Mouse (Mus musculus) neural tube, embryonic 15.5 days (tissue): Measurements from ENCODE around the gene Fign. TPM values are rescaled to one million over a fixed set of nuclear protein-coding genes. Genes with fewer than 3 reads are reported as not detected.

Experiments
- ATAC-seq: fragments of 200-750 bp; cut with Nextera tagmentation; 2 replicates; pipeline ENCODE4 v1.8.0; 2017; ENCODE audit warnings: mild to moderate bottlenecking, moderate TSS enrichment, moderate library complexity; ENCODE audit not compliant: low FRiP score
- H3K27ac ChIP-seq: fragments of 300-500 bp; sonication (generic); replicated peaks from 2 replicates; pipeline ENCODE4 v1.5.1; 2015; ENCODE audit warnings: mild to moderate bottlenecking, inconsistent platforms
- H3K27me3 ChIP-seq: fragments of 300-500 bp; sonication (generic); replicated peaks from 2 replicates; pipeline ENCODE4 v1.6.1; 2015; ENCODE audit warnings: inconsistent platforms
- H3K36me3 ChIP-seq: fragments of 300-500 bp; sonication (generic); 2 replicates; pipeline ENCODE4 v1.6.1; 2015; ENCODE audit warnings: inconsistent platforms
- H3K4me1 ChIP-seq: fragments of 300-500 bp; sonication (generic); 2 replicates; pipeline ENCODE4 v1.6.1; 2015; ENCODE audit warnings: inconsistent platforms
- H3K4me2 ChIP-seq: fragments of 300-500 bp; sonication (generic); 2 replicates; pipeline ENCODE4 v1.6.1; 2015; ENCODE audit warnings: inconsistent platforms, mild to moderate bottlenecking, moderate library complexity
- H3K4me3 ChIP-seq: fragments of 300-500 bp; sonication (generic); replicated peaks from 2 replicates; pipeline ENCODE4 v1.5.1; 2015; ENCODE audit warnings: mild to moderate bottlenecking, inconsistent platforms
- H3K9ac ChIP-seq: fragments of 300-500 bp; sonication (generic); replicated peaks from 2 replicates; pipeline ENCODE4 v1.6.1; 2015; ENCODE audit warnings: mild to moderate bottlenecking, inconsistent platforms
- H3K9me3 ChIP-seq: fragments of 300-500 bp; sonication (generic); replicated peaks from 2 replicates; pipeline ENCODE4 v1.6.1; 2016; ENCODE audit warnings: inconsistent platforms
- WGBS: fragments of 180-500 bp; shearing (Covaris S2); methylation state at CpG from one replicate; pipeline ENCODE4 v1.1.7; 2015; ENCODE audit warnings: mixed read lengths; 5-methylcytosine and 5-hydroxymethylcytosine counted together
- polyA plus RNA-seq: library from polyadenylated mRNA; unstranded; fragments of >200 nt; fragmentation: Nextera tagmentation; extraction: Ambion mirVana; gene quantifications from 2 replicates; pipeline ENCODE4 v1.2.1, GENCODE M21; 2015

The Fign gene
- polyA plus RNA-seq, 1 experiment from 2014 or later, result 11.0 TPM

DNA sequence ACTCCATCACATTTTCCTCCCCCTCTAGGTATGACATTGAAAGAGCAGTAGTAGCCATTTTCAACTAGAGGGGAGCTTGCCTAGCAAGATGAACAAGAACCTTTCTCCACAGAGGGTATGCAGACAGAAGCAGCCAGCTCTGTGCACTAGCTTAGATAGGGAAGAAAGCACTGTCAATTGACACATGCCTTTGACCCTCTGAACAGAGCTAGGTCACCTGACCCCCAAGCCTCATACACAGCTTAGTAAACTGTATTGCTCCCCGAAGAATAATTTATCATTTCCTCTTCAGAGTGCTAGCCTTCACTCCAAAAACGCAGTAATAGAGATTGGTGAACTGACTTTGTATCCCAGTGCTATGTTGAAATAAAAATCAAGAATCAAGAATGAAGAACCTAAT, 49.7 kb downstream of the Fign start:
- no peak for ATAC-seq
- no peaks in the 10 kb centered on the region for H3K36me3 ChIP-seq
- H3K9me3 ChIP-seq, result no peaks in the 10 kb centered on the region
- H3K4me2 ChIP-seq, result no peak overlapping the region
- 0 out of 2 replicates have a peak, but pooled peaks cover 2% of the 10 kb centered on the region for H3K4me1 ChIP-seq
- WGBS, result 68% methylated on average over 2 of the region's 2 CpGs
- no peaks in the 10 kb centered on the region for H3K27me3 ChIP-seq
- no peak overlapping the region for H3K9ac ChIP-seq
- no peak overlapping the region for H3K4me3 ChIP-seq
- H3K27ac ChIP-seq, result no peak overlapping the region

DNA sequence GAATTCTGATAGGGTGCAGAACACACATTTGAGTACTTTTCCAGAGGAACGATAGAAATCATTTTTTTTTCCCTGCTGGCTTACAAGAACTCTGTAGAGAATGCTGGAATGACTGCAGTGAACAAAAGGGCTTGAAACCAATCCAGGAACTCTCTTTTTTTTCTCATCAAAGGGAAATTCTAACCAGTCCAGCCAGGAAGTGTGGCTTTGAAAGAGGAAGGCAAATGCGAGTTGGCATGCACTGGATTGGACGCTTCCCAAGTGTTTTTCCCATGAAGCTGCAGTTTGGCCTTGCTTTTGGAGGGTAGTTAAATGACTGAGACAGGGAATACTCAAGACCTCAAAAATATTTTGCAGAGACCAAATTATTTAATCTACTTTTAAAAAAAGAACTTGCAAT, 54.7 kb downstream of the Fign start:
- 0 out of 2 replicates have a peak, but pooled peaks cover 2% of the 10 kb centered on the region for H3K4me1 ChIP-seq
- no peak overlapping the region for H3K27ac ChIP-seq
- H3K36me3 ChIP-seq, result no peaks in the 10 kb centered on the region
- H3K4me2 ChIP-seq, result no peak overlapping the region
- WGBS, result 45% methylated on average over 3 of the region's 3 CpGs
- H3K9me3 ChIP-seq, result no peaks in the 10 kb centered on the region
- no peak overlapping the region for H3K9ac ChIP-seq
- ATAC-seq, result no peak; the same call in 1 of the 2 replicates
- no peaks in the 10 kb centered on the region for H3K27me3 ChIP-seq
- no peak overlapping the region for H3K4me3 ChIP-seq

DNA sequence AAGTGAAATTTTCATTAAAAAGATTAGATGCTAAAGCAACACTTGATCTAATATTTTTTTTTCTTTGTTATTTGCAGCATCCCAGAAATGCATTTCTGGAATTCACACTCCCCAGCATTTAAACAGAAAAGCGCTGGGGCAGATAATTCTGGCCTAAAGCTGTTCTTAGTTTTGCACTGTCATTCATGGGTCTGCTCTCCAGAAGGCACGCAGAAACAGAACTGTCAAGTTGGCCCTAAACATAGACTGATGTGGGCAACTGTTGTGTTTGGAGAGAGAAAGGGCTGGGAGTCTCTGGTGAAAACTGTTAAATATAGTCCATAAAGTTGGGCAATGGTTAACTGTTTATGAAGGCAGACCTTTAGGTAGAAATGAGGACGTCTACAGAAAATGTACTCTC, 62.4 kb downstream of the Fign start:
- Histone ChIP-seq H3K27me3 (no peaks in the 10 kb centered on the region), H3K36me3 (no peaks in the 10 kb centered on the region), H3K9ac (no peak overlapping the region), H3K27ac (no peak overlapping the region), H3K4me3 (no peak overlapping the region), H3K4me2 (no peak overlapping the region), H3K4me1 (0 out of 2 replicates have a peak, but pooled peaks cover 4% of the 10 kb centered on the region), H3K9me3 (no peaks in the 10 kb centered on the region)
- no peak for ATAC-seq
- 71% methylated on average over 3 of the region's 3 CpGs for whole genome bisulfite sequencing

DNA sequence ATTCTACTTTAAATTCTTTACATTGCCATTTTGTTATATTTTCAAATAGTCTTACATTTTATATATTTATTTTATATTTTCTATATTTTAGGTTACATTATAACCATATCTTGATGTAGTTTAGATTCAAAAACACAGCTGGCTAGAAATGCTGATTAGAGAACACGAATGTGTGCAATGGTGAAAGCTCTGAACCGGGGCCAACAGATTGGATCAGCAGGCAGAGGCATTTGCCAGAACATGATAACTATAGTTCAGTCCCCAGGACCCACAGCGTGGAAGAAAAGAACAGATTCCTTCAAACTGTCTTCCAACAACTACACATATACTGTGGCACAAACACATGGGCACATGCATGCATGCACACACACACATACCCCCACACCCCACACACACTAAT, 64.0 kb downstream of the Fign start:
- H3K36me3 ChIP-seq, result no peaks in the 10 kb centered on the region
- no peak overlapping the region for H3K4me3 ChIP-seq
- H3K9ac ChIP-seq, result no peak overlapping the region
- 0 out of 2 replicates have a peak, but pooled peaks cover 4% of the 10 kb centered on the region for H3K4me1 ChIP-seq
- no peaks in the 10 kb centered on the region for H3K27me3 ChIP-seq
- H3K27ac ChIP-seq, result no peak overlapping the region
- 74% methylated on average over 3 of the region's 3 CpGs for WGBS
- no peak for ATAC-seq
- no peak overlapping the region for H3K4me2 ChIP-seq
- H3K9me3 ChIP-seq, result no peaks in the 10 kb centered on the region

DNA sequence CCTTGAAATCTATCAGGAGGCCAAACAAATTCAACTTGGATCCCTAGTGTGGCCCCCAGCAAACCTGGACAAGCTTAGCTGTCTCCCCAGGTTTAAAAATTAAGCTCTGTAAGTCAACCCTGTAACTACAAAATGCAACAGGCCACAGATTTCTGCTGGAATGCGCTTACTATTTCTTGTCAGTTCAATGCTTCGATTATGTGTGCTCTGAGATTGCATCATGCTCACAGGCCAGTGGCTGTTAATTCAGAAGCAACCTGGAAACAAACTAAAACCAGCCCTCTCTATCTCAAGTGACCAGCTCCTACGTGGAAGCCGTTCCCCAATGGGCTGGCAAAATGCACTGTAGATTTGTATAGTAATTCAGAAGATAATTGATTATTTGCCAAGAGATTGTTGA, 71.9 kb downstream of the Fign start:
- no peak overlapping the region for H3K4me3 ChIP-seq
- H3K27me3 ChIP-seq, result no peaks in the 10 kb centered on the region
- 82% methylated on average over 4 of the region's 4 CpGs for WGBS
- H3K9me3 ChIP-seq, result no peaks in the 10 kb centered on the region
- no peaks in the 10 kb centered on the region for H3K36me3 ChIP-seq
- H3K4me2 ChIP-seq, result no peak overlapping the region
- no peak overlapping the region for H3K27ac ChIP-seq
- no peak for ATAC-seq
- no peaks in the 10 kb centered on the region for H3K4me1 ChIP-seq
- H3K9ac ChIP-seq, result no peak overlapping the region

DNA sequence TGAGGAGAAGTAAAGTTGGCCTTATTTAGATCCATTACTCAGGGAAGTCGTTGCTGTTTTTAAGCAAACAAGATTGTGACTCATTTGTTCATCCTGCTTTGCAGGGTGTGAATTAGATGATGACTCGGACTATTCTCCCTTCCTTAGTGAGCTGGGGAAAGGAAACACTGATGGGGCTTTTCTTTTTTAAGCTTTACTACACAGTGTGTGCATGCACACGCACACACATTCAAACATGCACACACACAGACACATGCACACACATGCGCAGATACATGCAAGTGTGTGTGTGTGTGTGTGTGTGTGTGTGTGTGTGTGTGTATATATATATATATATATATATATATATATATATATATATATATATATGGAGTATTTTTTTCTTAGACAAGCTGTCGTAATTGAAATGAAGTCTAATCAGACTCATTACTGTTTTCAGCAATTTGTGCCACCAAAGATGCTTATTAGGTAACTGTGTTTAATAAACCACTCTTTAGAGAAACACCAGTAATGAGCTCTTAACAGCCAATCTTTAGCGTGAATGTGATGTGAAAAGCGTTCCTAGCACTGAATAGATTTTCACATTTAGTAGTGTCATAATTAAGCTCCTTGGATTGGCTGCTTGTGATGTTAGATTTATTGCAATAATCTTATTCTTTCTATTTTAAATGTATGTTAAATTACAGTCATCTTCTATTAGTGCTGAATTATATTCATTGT, 103.4 kb downstream of the Fign start:
- H3K36me3 ChIP-seq, result no peaks in the 10 kb centered on the region
- no peak overlapping the region for H3K4me2 ChIP-seq
- H3K4me3 ChIP-seq, result no peak overlapping the region
- no peaks in the 10 kb centered on the region for H3K9me3 ChIP-seq
- no peaks in the 10 kb centered on the region for H3K27me3 ChIP-seq
- WGBS, result 65% methylated on average over 7 of the region's 7 CpGs
- no peak overlapping the region for H3K9ac ChIP-seq
- no peak for ATAC-seq
- H3K4me1 ChIP-seq, result no peaks in the 10 kb centered on the region
- H3K27ac ChIP-seq, result no peak overlapping the region

DNA sequence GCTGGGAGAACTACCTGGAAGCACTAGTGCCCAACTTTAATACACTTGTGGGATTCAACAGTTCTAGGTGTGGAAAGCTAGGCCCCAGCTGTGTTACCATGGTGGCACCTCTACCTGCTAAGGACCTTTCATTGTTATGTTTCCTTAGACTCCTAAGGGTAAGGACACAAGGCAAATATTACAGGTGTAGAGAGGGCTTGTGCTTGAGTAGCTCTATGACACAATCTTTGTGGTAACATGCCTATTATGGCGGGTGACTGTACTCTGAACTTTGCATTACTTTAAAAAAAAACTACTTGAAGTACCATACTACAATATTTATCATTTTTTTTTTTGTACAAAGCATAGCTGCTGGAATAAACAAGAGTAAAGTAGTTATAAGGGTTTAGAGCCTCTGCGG, 112.4 kb downstream of the Fign start:
- H3K4me2 ChIP-seq, result no peak overlapping the region
- no peaks in the 10 kb centered on the region for H3K27me3 ChIP-seq
- no peaks in the 10 kb centered on the region for H3K36me3 ChIP-seq
- no peak overlapping the region for H3K9ac ChIP-seq
- H3K4me3 ChIP-seq, result no peak overlapping the region
- peaks cover 10% of the 10 kb centered on the region for H3K4me1 ChIP-seq
- WGBS, result 95% methylated on average over 2 of the region's 2 CpGs
- no peaks in the 10 kb centered on the region for H3K9me3 ChIP-seq
- H3K27ac ChIP-seq, result no peak overlapping the region
- ATAC-seq, result no peak

DNA sequence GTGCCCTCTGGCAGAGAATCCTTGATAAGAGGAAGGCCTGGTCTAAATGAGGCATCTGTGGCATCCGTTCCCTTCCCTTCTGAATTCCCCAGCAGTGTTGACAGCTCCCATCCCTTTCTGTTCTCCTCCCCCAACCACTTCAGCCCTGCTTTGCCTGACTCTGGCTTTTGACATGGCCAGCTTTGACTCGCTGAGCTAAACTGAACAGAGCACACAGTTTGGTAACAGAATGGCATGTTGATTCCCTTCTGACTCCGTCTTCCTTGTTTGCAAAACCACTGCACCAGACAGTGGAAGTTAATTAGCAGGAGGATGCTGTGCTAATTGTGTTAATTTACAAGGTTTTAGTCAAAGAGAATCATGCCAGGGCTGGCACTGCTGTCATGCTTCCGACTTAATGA, 115.5 kb downstream of the Fign start:
- Histone ChIP-seq H3K27me3 (no peaks in the 10 kb centered on the region), H3K27ac (no peak overlapping the region), H3K9me3 (no peaks in the 10 kb centered on the region), H3K4me3 (no peak overlapping the region), H3K36me3 (peaks cover 10% of the 10 kb centered on the region), H3K4me1 (peaks cover 10% of the 10 kb centered on the region), H3K4me2 (no peak overlapping the region; the same call in 1 of the 2 replicates), H3K9ac (no peak overlapping the region)
- ATAC-seq, result no peak; the same call in 1 of the 2 replicates
- WGBS, result 24% methylated on average over 4 of the region's 4 CpGs

DNA sequence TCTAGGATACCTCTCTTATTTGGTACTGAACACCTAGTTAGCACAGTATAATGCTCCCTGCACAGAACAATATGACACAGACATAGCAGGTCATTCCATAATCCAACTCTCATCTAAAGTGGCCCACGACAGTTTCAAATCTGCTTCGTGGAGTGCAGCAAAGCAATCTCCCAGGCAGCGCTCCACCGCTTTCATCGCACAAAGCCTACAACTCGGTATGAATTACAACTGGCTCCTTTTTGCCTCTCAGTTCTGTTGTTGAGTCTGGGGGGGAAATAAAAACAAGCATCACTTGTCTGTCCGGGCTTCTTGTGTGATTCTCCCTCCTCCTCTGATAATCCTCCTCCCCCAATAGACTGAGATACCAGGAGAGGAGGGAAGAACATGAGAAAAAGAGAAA, 116.4 kb downstream of the Fign start:
- H3K9ac ChIP-seq, result no peak overlapping the region
- 40% methylated on average over 7 of the region's 7 CpGs for WGBS
- no peak overlapping the region for H3K4me3 ChIP-seq
- H3K27ac ChIP-seq, result no peak overlapping the region
- no peak for ATAC-seq
- no peaks in the 10 kb centered on the region for H3K9me3 ChIP-seq
- peaks cover 10% of the 10 kb centered on the region for H3K36me3 ChIP-seq
- H3K4me2 ChIP-seq, result no peak overlapping the region
- no peaks in the 10 kb centered on the region for H3K27me3 ChIP-seq
- peaks cover 13% of the 10 kb centered on the region for H3K4me1 ChIP-seq

DNA sequence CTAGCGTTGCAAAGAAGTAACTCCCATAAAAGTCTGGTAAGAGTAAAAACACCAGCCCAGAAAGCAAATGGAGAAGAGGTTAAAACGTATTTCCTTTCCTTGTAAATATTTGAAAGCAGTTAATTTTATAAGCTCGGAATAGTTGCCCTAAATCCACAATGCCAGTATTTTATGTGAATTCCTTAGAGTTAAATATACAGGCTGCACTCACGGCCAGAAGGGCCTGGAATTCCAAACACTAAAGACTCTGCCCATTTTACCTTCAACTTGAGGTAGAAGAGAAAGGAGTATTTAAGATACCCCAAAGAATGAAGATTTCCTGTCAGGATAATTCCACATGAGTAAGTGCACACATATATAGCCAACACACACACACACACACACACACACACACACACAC, 128.2 kb downstream of the Fign start:
- ATAC-seq, result no peak
- Histone ChIP-seq H3K4me3 (no peak overlapping the region), H3K4me2 (no peak overlapping the region), H3K27ac (no peak overlapping the region), H3K27me3 (no peaks in the 10 kb centered on the region), H3K9me3 (no peaks in the 10 kb centered on the region), H3K4me1 (peaks cover 5% of the 10 kb centered on the region), H3K9ac (no peak overlapping the region), H3K36me3 (no peaks in the 10 kb centered on the region)
- 51% methylated on average over 4 of the region's 4 CpGs for WGBS

DNA sequence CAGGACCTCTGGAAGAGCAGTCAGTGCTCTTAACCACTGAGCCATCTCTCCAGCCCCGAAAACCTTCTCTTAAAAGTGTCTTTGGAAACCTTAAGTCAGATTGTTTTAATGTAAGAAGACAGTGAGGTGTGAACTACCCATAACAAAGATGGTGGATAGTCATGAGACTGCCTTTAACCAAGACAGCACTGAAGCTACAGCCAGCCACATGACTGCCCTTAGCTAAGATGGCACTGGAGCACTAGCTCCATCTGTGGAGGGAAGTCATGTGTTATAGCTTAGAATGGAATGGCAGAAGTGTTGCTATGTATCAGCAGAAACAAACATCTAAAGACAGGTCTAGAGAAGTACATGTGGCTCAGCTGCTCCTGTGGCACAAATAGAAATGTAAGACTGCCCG, 166.8 kb downstream of the Fign start:
- no peak for ATAC-seq
- Histone ChIP-seq H3K4me3 (no peak overlapping the region), H3K4me1 (no peaks in the 10 kb centered on the region), H3K36me3 (no peaks in the 10 kb centered on the region), H3K27me3 (no peaks in the 10 kb centered on the region), H3K27ac (no peak overlapping the region), H3K4me2 (no peak overlapping the region), H3K9ac (no peak overlapping the region), H3K9me3 (no peaks in the 10 kb centered on the region)
- 99% methylated on average over 2 of the region's 2 CpGs for WGBS

DNA sequence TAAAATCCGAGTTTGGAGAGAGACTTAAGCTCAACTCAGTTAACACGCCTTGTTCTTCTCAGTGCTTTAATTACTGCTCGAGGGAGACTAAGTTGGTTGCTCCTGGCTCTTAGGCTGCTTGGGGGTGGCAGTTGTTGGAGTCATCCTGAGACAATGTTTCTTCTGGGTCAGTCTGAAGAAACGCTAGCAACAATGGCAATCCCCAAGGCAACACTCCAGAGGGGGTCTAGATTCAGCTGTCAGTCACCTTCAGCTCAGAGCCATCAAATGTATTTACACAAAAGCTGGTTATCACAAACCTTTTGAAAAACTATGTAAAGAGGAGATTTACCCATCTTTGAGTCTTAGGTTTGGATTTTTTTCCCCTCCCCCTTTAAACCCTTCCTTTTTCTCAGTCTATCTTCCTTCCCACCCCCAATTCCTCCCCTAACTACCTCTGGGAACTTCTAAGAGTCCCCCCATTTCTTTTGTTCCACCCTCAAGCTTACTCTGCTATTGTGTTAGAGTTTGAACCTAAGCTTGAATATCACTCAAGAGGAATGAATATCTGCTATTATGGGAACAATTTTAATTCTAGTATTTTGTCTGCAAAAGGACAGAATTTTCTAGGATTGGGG, 171.2 kb downstream of the Fign start:
- 19% methylated on average over 4 of the region's 4 CpGs for WGBS
- Histone ChIP-seq H3K9ac (no peak overlapping the region), H3K4me1 (no peaks in the 10 kb centered on the region), H3K27ac (no peak overlapping the region), H3K4me3 (no peak overlapping the region), H3K9me3 (no peaks in the 10 kb centered on the region), H3K27me3 (no peaks in the 10 kb centered on the region), H3K4me2 (no peak overlapping the region), H3K36me3 (no peaks in the 10 kb centered on the region)
- no peak for ATAC-seq
